In the genomic region with DNA sequence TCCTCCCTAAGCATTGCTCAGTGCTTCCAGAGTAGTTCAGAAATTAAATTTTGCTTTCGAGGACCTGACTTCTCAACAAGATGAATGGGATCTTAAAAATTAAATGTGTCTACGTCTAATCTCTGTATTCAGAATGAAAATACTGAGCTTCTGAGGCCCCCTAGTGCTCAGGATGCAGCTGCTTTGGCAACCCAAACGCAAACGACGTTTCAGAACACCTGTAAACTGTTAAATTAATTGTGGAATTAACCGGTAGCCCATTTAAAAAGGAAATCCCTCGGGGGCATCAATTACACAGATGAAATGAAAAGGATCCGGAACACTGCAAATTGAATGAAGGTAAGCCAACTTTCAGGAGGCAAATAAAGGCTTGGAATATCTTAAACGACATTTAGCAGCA, we compare ENCODE assay signal across 10 mouse cellular contexts. TPM values are rescaled to one million over a fixed set of nuclear protein-coding genes. Genes with fewer than 3 reads are reported as not detected.
DNase-seq lines count a peak whose midpoint lies in the region; ATAC-seq and TF ChIP-seq lines count a peak whose summit lies in the region.
"Had no signal": no experiment of that assay in that cellular context is flagged by ENCODE, and none has a peak within 500 bp of the region (broad histone marks: within the 10 kb centered on the region; RNA-seq: fewer than 3 reads in every experiment).

No protein-coding gene starts in this region.

- 46% methylated on average over 9 of the region's 9 CpGs for WGBS in liver, embryonic 14.5 days (ENCODE audit: insufficient replicate concordance)
- 53% methylated on average over 9 of the region's 9 CpGs for WGBS in liver, embryonic 12.5 days (ENCODE audit: insufficient replicate concordance)

- no peaks in the 10 kb centered on the region for H3K9me3 ChIP-seq in liver, embryonic 14.5 days (ENCODE audit: control insufficient read depth, low read length)
- H3K9me3 ChIP-seq in liver, embryonic 12.5 days (replicated peaks), result no peaks in the 10 kb centered on the region

- H3K27ac ChIP-seq in gastrocnemius, adult 2 months, result no peak overlapping the region
- no peak overlapping the region for H3K27ac ChIP-seq in liver, embryonic 14.5 days
- H3K27ac ChIP-seq in liver, embryonic 12.5 days, result no peak overlapping the region

- DNase-seq in gastrocnemius, adult 2 months, result no peak
- DNase-seq in gastrocnemius, postnatal 14 days, result no peak
- DNase-seq in liver, embryonic 14.5 days (ENCODE audit: low read depth in 3 of 3, low spot score in 3 of 3), result no peak
- DNase-seq in adipocyte (ENCODE audit: low spot score), result peak; percentile 45
- peak; percentile 6 for DNase-seq in naive thymus-derived CD4-positive, alpha-beta T cell, adult 2 months (ENCODE audit: low read depth)
- DNase-seq in neural tube, embryonic 10.5 days (ENCODE audit: extremely low spot score, low spot score), result no peak
- DNase-seq in urinary bladder, adult 2 months (ENCODE audit: low spot score), result no peak
- DNase-seq: cerebellum, adult 8-10 months; gastrocnemius, postnatal 36 days had no signal

- no peak overlapping the region for H3K9ac ChIP-seq in liver, embryonic 14.5 days (replicated peaks)
- H3K9ac ChIP-seq in liver, embryonic 12.5 days, result no peak overlapping the region

- H3K4me2 ChIP-seq in liver, embryonic 14.5 days (ENCODE audit: low read depth), result no peak overlapping the region
- H3K4me2 ChIP-seq in liver, embryonic 12.5 days, result no peak overlapping the region

- H3K4me1 ChIP-seq in liver, embryonic 14.5 days (replicated peaks; ENCODE audit: control insufficient read depth in 2 of 2, insufficient read depth in 2 of 2, low read length in 1 of 2), result peaks cover 2% of the 10 kb centered on the region in 2 experiments; a peak in 3 of 4 replicates
- peaks cover 11% of the 10 kb centered on the region for H3K4me1 ChIP-seq in liver, embryonic 12.5 days

- no peaks in the 10 kb centered on the region for H3K27me3 ChIP-seq in liver, embryonic 14.5 days (ENCODE audit: control insufficient read depth, insufficient read depth, low read length)
- no peaks in the 10 kb centered on the region; the same call in 1 of the 2 replicates for H3K27me3 ChIP-seq in liver, embryonic 12.5 days (replicated peaks)

- no peaks in the 10 kb centered on the region for H3K36me3 ChIP-seq in liver, embryonic 14.5 days (replicated peaks; ENCODE audit: control insufficient read depth, insufficient read depth, low read depth)
- H3K36me3 ChIP-seq in liver, embryonic 12.5 days, result no peaks in the 10 kb centered on the region

- ATAC-seq in liver, embryonic 14.5 days (ENCODE audit: insufficient read depth), result no peak
- ATAC-seq in liver, embryonic 12.5 days, result no peak

- no peak overlapping the region for H3K4me3 ChIP-seq in gastrocnemius, adult 2 months
- H3K4me3 ChIP-seq in liver, embryonic 14.5 days (ENCODE audit: insufficient read depth in 1 of 2, low read depth in 2 of 2, low read length in 2 of 2), result no peak overlapping the region
- H3K4me3 ChIP-seq in liver, embryonic 12.5 days, result no peak overlapping the region

- TF ChIP-seq EP300 in liver, embryonic 14.5 days (IDR thresholded peaks at IDR 0.05; ENCODE audit: low read depth), result no peak

- intact Hi-C loops in gastrocnemius, adult 2 months (cut with DNase I), result no loop called here
- intact Hi-C loops in gastrocnemius, postnatal 14 days (cut with DNase I; ENCODE audit: low total_unique reads), result no loop called here

- peak; percentile 50 for TF ChIP-seq CTCF in gastrocnemius, adult 2 months (IDR thresholded peaks at IDR 0.05)
- TF ChIP-seq CTCF in liver, embryonic 14.5 days (IDR thresholded peaks at IDR 0.05; ENCODE audit: low read depth), result peak; percentile 24; the same call in 1 of the 2 replicates

RNA-seq across cellular contexts. Expression of a gene that starts 42.9 kb away (rescaled TPM):
- total RNA-seq in gastrocnemius, adult 2 months (2021), result 1 to 10 TPM in 1 of 2 experiments, under 1 TPM in 1; 0.46 to 1.1 TPM
- 1 to 10 TPM; 1.4 to 1.8 TPM for total RNA-seq in gastrocnemius, postnatal 14 days (2021)
- polyA plus RNA-seq in liver, embryonic 14.5 days (2012; rRNA removed), result 0.03 and 0.06 TPM in 2 replicates
- polyA plus RNA-seq in liver, embryonic 14.5 days (2014; fragmentation: Nextera tagmentation; extraction: Ambion mirVana), result 0.04 and 0.14 TPM in 2 replicates
- 0.11 and 0.13 TPM in 2 replicates for polyA plus RNA-seq in liver, embryonic 12.5 days (2016; fragmentation: Nextera tagmentation; extraction: Ambion mirVana)
- polyA plus RNA-seq in urinary bladder, adult 2 months (2012; rRNA removed), result 3.7 and 5.3 TPM in 2 replicates

Comparison
In these comparisons a context has a peak if more than half of its experiments do, and no peak if none do; other contexts are left out.
1. DNase-seq: peak in adipocyte (single experiment) and naive thymus-derived CD4-positive, alpha-beta T cell, adult 2 months (single experiment); none in gastrocnemius, adult 2 months (single experiment), gastrocnemius, postnatal 14 days (single experiment), liver, embryonic 14.5 days (0 of 3), neural tube, embryonic 10.5 days (single experiment) and urinary bladder, adult 2 months (single experiment).